In genomic region chr4:77675798-77676197, GRCm38 (mm10) we compare ENCODE assay signal across 19 mouse cellular contexts.
DNase-seq lines count a peak whose midpoint lies in the region; ATAC-seq and TF ChIP-seq lines count a peak whose summit lies in the region.
"Had no signal": no experiment of that assay in that cellular context is flagged by ENCODE, and none has a peak within 500 bp of the region (broad histone marks: within the 10 kb centered on the region; RNA-seq: fewer than 3 reads in every experiment).

No protein-coding gene starts in this region.

- H3K9ac ChIP-seq in midbrain, postnatal 0 days (replicated peaks; ENCODE audit: low read length, poor library complexity, severe bottlenecking): no peak overlapping the region
- no peak overlapping the region for H3K9ac ChIP-seq in midbrain, embryonic 13.5 days (replicated peaks)
- H3K9ac ChIP-seq: embryonic facial prominence, embryonic 12.5 days; forebrain, embryonic 13.5 days; forebrain, embryonic 15.5 days had no signal

- no peaks in the 10 kb centered on the region for H3K9me3 ChIP-seq in midbrain, postnatal 0 days (ENCODE audit: low read length)
- H3K9me3 ChIP-seq in midbrain, embryonic 13.5 days: no peaks in the 10 kb centered on the region
- H3K9me3 ChIP-seq: embryonic facial prominence, embryonic 10.5 days; embryonic facial prominence, embryonic 12.5 days; forebrain, embryonic 13.5 days; forebrain, embryonic 15.5 days had no signal

- H3K4me1 ChIP-seq in midbrain, postnatal 0 days (ENCODE audit: insufficient read depth, low read length): no peaks in the 10 kb centered on the region
- no peaks in the 10 kb centered on the region for H3K4me1 ChIP-seq in midbrain, embryonic 13.5 days (replicated peaks)
- H3K4me1 ChIP-seq: embryonic facial prominence, embryonic 10.5 days; embryonic facial prominence, embryonic 12.5 days; forebrain, embryonic 13.5 days; forebrain, embryonic 15.5 days had no signal

- 60% methylated on average over 1 of the region's 1 CpGs for WGBS in midbrain, postnatal 0 days
- 68% methylated on average over 1 of the region's 1 CpGs for WGBS in midbrain, embryonic 13.5 days

- no peak overlapping the region for H3K4me3 ChIP-seq in layer of hippocampus, adult 2 months
- H3K4me3 ChIP-seq in midbrain, postnatal 0 days (ENCODE audit: low read depth, low read length): no peak overlapping the region
- no peak overlapping the region for H3K4me3 ChIP-seq in midbrain, embryonic 13.5 days (replicated peaks)
- H3K4me3 ChIP-seq: embryonic facial prominence, embryonic 10.5 days; embryonic facial prominence, embryonic 12.5 days; forebrain, embryonic 13.5 days; forebrain, embryonic 15.5 days had no signal

- no peaks in the 10 kb centered on the region for H3K36me3 ChIP-seq in midbrain, postnatal 0 days (ENCODE audit: insufficient read depth, low read length)
- H3K36me3 ChIP-seq in midbrain, embryonic 13.5 days: no peaks in the 10 kb centered on the region
- H3K36me3 ChIP-seq: embryonic facial prominence, embryonic 10.5 days; embryonic facial prominence, embryonic 12.5 days; forebrain, embryonic 15.5 days had no signal

- no peak for TF ChIP-seq CTCF in layer of hippocampus, adult 2 months (conservative IDR thresholded peaks at IDR 0.05)
- TF ChIP-seq CTCF in midbrain, postnatal 0 days (IDR thresholded peaks at IDR 0.05): no peak

- ATAC-seq in midbrain, postnatal 0 days (ENCODE audit: low FRiP score): 0 out of 2 replicates have a peak, but pooled peaks have one; percentile 16
- no peak for ATAC-seq in midbrain, embryonic 13.5 days
- ATAC-seq: forebrain, embryonic 13.5 days; forebrain, embryonic 15.5 days had no signal

- no peaks in the 10 kb centered on the region for H3K27me3 ChIP-seq in midbrain, postnatal 0 days (ENCODE audit: insufficient read depth, low read length)
- no peaks in the 10 kb centered on the region for H3K27me3 ChIP-seq in midbrain, embryonic 13.5 days
- H3K27me3 ChIP-seq: embryonic facial prominence, embryonic 12.5 days; forebrain, embryonic 13.5 days; forebrain, embryonic 15.5 days had no signal

- DNase-seq in layer of hippocampus, adult 2 months (ENCODE audit: low spot score in 2 of 2): no peak
- no peak for DNase-seq in layer of hippocampus, adult 9-11 months
- no peak for DNase-seq in midbrain, postnatal 0 days (ENCODE audit: low spot score)
- peak; percentile 55 for DNase-seq in brain, adult 2 months (ENCODE audit: low read depth, low spot score)
- peak; percentile 53 for DNase-seq in telencephalon, adult 2 months (ENCODE audit: low read depth, low spot score)
- DNase-seq in thymus, adult 18-20 months: no peak
- DNase-seq: adrenal gland, adult 2 months; adrenal gland, postnatal 10 days; adrenal gland, postnatal 25 days; cerebellum, adult 11-12 months; cerebellum, adult 2 months; cerebellum, adult 9-10 months; cerebellum, postnatal 10 days; cerebellum, postnatal 25 days had no signal

- no peak overlapping the region for H3K4me2 ChIP-seq in midbrain, postnatal 0 days (ENCODE audit: low read depth, low read length, poor library complexity, severe bottlenecking)
- H3K4me2 ChIP-seq in midbrain, embryonic 13.5 days (replicated peaks): no peak overlapping the region
- H3K4me2 ChIP-seq: embryonic facial prominence, embryonic 12.5 days; forebrain, embryonic 13.5 days; forebrain, embryonic 15.5 days had no signal

- peak overlapping the region; percentile 28; the same call in 1 of the 2 replicates for H3K27ac ChIP-seq in layer of hippocampus, adult 2 months
- H3K27ac ChIP-seq in midbrain, postnatal 0 days (ENCODE audit: low read depth, low read length): no peak overlapping the region
- no peak overlapping the region for H3K27ac ChIP-seq in midbrain, embryonic 13.5 days
- H3K27ac ChIP-seq: embryonic facial prominence, embryonic 10.5 days; embryonic facial prominence, embryonic 12.5 days; forebrain, embryonic 13.5 days; forebrain, embryonic 15.5 days had no signal

Comparison
In these comparisons a context has a peak if more than half of its experiments do, and no peak if none do; other contexts are left out.
1. DNase-seq: peak in brain, adult 2 months (single experiment) and telencephalon, adult 2 months (single experiment); none in layer of hippocampus, adult 2 months (0 of 2), layer of hippocampus, adult 9-11 months (single experiment), midbrain, postnatal 0 days (single experiment) and thymus, adult 18-20 months (0 of 2).